Mouse (Mus musculus): ENCODE results near the gene Wdr19. TPM values are rescaled to one million over a fixed set of nuclear protein-coding genes. Genes with fewer than 3 reads are reported as not detected.

The Wdr19 gene
- polyA plus RNA-seq, 1 experiment = 2.4 TPM

DNA sequence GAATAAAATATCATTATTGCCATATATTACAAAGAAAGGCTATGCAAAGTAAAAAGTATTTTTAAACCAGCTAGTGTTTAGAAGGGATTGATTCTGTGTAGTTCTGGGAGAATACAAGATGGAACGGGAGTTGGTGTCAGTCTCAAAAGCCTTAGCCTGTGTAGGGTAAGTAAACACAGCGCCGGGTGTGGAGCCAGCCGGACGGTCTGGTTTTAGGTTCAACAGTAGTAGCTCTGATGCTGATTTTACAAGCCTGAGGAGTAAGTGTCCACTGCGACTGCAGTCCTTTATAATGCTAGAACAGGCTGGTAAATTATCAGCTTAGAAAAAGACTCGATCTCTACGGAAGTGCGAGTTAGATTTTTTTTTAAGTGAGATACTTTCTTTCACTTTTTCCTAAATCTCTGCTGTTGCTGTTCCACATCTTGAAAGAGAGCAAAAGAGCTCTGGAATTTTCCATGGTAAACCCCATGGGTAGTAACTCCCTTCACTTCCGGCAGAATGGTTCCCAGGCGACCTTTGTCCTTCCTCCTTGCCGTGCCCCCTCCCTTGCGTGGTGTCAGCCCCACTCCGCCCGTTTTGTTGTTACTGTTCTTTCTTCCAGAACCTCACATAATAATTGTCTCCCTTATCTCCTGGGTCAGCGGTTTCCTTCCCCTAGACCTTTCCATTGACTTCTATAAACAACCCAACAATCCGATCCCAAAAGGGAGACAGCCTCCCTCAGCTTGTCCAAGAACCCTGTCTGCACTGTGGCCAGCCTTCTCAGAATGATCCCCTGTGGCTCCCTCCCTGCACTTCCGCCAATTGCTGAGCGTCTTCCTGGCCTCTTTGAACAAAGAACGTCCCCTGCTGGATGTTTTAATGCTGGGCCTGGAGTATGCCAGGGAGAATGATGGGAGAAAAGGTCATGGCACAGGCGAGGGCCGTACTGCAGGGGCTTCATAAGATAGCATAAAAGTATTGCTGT is 41.8 kb upstream of the Wdr19 start:
- no peak overlapping the region; the same call in 1 of the 2 replicates for H3K27ac ChIP-seq (ENCODE audit: control insufficient read depth, insufficient read depth, low read depth, low read length, poor library complexity)
- WGBS = 74% methylated on average over 22 of the region's 22 CpGs
- H3K4me1 ChIP-seq (ENCODE audit: control insufficient read depth, insufficient read depth, low read length) = no peaks in the 10 kb centered on the region
- H3K4me3 ChIP-seq (replicated peaks; ENCODE audit: control insufficient read depth, low read depth, low read length) = no peak overlapping the region
- no peak for TF ChIP-seq CTCF (IDR thresholded peaks at IDR 0.05; ENCODE audit: control insufficient read depth, insufficient read depth, low read length)
- no peak for TF ChIP-seq POLR2A (IDR thresholded peaks at IDR 0.05; ENCODE audit: borderline replicate concordance, control insufficient read depth, low read depth, low read length)

DNA sequence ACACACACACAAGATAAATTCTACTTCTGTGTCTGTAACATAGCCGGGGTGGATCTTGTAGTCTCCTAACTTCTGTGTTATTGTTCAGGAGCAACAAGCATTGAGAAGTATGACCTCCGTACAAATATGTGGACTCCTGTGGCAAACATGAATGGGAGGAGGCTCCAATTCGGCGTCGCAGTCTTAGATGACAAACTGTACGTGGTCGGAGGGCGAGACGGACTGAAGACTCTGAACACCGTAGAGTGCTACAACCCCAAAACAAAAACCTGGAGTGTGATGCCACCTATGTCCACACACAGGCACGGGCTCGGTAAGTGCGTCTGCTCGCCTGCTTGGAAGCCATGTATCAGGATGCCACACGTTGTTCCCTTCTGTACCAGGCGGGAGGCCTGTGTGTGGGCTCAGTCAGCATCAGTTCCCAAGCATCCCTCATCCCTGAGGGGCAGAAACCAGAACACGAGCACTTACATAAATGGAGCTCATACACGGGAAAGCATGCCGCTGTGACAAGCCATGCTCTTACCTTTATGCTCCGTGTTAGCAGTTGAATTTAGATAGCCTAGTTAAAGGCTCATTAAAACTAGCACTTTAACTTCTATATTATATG is 40.7 kb upstream of the Wdr19 start:
- H3K4me1 ChIP-seq (ENCODE audit: control insufficient read depth, insufficient read depth, low read length) = no peaks in the 10 kb centered on the region
- no peak overlapping the region for H3K4me3 ChIP-seq (replicated peaks; ENCODE audit: control insufficient read depth, low read depth, low read length)
- no peak for TF ChIP-seq POLR2A (IDR thresholded peaks at IDR 0.05; ENCODE audit: borderline replicate concordance, control insufficient read depth, low read depth, low read length)
- no peak for TF ChIP-seq CTCF (IDR thresholded peaks at IDR 0.05; ENCODE audit: control insufficient read depth, insufficient read depth, low read length)
- 88% methylated on average over 20 of the region's 20 CpGs for WGBS
- no peak overlapping the region for H3K27ac ChIP-seq (ENCODE audit: control insufficient read depth, insufficient read depth, low read depth, low read length, poor library complexity)

DNA sequence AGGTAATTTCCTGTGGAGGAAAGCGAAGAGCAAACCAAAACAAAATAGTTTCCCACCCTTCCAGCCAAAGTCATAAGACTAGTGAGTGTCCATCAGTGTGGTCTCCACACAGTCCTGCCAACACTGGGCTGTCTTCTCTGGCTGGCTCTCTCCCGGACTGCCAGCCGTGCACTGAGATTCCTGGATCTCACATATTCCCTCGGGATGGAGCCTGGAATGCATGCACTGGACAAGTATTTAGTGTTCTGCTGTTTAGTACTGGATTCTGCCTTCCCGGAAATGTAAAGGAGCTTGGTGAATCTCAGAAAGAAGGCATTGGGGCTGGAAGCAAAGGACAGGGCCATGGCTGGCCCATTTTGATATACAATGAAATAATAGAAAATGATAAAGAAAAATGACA is 36.5 kb upstream of the Wdr19 start:
- no peak overlapping the region for H3K4me3 ChIP-seq (replicated peaks; ENCODE audit: control insufficient read depth, low read depth, low read length)
- 81% methylated on average over 5 of the region's 5 CpGs for WGBS
- H3K4me1 ChIP-seq (ENCODE audit: control insufficient read depth, insufficient read depth, low read length) = no peaks in the 10 kb centered on the region
- TF ChIP-seq CTCF (IDR thresholded peaks at IDR 0.05; ENCODE audit: control insufficient read depth, insufficient read depth, low read length) (no peak), POLR2A (IDR thresholded peaks at IDR 0.05; ENCODE audit: borderline replicate concordance, control insufficient read depth, low read depth, low read length) (no peak)
- H3K27ac ChIP-seq (ENCODE audit: control insufficient read depth, insufficient read depth, low read depth, low read length, poor library complexity) = no peak overlapping the region

DNA sequence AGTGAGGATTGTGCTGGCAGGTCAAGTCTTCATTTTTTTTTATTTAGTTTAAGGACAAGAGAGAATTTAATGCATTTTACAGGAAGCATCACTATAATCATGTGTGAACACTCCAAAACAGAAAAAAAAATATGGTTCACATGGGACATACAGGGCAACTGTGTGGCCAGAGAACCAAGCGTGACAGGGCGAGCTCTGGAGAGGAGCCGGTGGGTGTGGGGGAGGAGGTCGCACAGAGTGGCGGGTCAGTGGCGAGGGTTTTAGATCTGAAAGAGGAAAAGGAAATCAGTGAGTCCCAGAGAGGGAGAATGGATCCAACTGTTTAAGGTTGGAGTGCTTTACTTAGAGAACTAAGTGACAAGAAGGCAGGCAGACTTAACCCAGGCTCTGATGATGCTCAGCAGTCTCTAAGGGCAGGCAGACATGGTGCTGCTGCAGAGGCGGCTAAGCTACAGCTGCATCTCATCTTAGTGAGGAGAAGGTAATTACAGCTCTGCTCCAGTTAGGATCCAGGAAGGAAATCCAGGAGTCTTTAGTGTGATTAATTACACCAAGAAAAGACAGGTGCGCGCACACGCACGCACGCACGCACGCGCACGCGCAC is 35.9 kb upstream of the Wdr19 start:
- no peak overlapping the region for H3K27ac ChIP-seq (ENCODE audit: control insufficient read depth, insufficient read depth, low read depth, low read length, poor library complexity)
- WGBS = 94% methylated on average over 17 of the region's 17 CpGs
- H3K4me3 ChIP-seq (replicated peaks; ENCODE audit: control insufficient read depth, low read depth, low read length) = no peak overlapping the region
- TF ChIP-seq POLR2A (IDR thresholded peaks at IDR 0.05; ENCODE audit: borderline replicate concordance, control insufficient read depth, low read depth, low read length) (no peak), CTCF (IDR thresholded peaks at IDR 0.05; ENCODE audit: control insufficient read depth, insufficient read depth, low read length) (no peak)
- H3K4me1 ChIP-seq (ENCODE audit: control insufficient read depth, insufficient read depth, low read length) = no peaks in the 10 kb centered on the region

- no peak overlapping the region for H3K4me3 ChIP-seq (replicated peaks; ENCODE audit: control insufficient read depth, low read depth, low read length)
- H3K4me1 ChIP-seq (ENCODE audit: control insufficient read depth, insufficient read depth, low read length) = no peaks in the 10 kb centered on the region
- WGBS = 82% methylated on average over 9 of the region's 9 CpGs
- no peak overlapping the region for H3K27ac ChIP-seq (ENCODE audit: control insufficient read depth, insufficient read depth, low read depth, low read length, poor library complexity)
- TF ChIP-seq POLR2A (IDR thresholded peaks at IDR 0.05; ENCODE audit: borderline replicate concordance, control insufficient read depth, low read depth, low read length) (no peak), CTCF (IDR thresholded peaks at IDR 0.05; ENCODE audit: control insufficient read depth, insufficient read depth, low read length) (no peak)
Measured at GRCm38 (mm10) chr5:65170206-65170605, 29.3 kb upstream of the Wdr19 start.

- WGBS = 84% methylated on average over 26 of the region's 26 CpGs
- H3K4me1 ChIP-seq (ENCODE audit: control insufficient read depth, insufficient read depth, low read length) = no peaks in the 10 kb centered on the region
- TF ChIP-seq POLR2A (IDR thresholded peaks at IDR 0.05; ENCODE audit: borderline replicate concordance, control insufficient read depth, low read depth, low read length) = no peak
- TF ChIP-seq CTCF (IDR thresholded peaks at IDR 0.05; ENCODE audit: control insufficient read depth, insufficient read depth, low read length) = no peak
- no peak overlapping the region for H3K4me3 ChIP-seq (replicated peaks; ENCODE audit: control insufficient read depth, low read depth, low read length)
- no peak overlapping the region for H3K27ac ChIP-seq (ENCODE audit: control insufficient read depth, insufficient read depth, low read depth, low read length, poor library complexity)
Measured at GRCm38 (mm10) chr5:65175035-65175917, 24.2 kb upstream of the Wdr19 start.

DNA sequence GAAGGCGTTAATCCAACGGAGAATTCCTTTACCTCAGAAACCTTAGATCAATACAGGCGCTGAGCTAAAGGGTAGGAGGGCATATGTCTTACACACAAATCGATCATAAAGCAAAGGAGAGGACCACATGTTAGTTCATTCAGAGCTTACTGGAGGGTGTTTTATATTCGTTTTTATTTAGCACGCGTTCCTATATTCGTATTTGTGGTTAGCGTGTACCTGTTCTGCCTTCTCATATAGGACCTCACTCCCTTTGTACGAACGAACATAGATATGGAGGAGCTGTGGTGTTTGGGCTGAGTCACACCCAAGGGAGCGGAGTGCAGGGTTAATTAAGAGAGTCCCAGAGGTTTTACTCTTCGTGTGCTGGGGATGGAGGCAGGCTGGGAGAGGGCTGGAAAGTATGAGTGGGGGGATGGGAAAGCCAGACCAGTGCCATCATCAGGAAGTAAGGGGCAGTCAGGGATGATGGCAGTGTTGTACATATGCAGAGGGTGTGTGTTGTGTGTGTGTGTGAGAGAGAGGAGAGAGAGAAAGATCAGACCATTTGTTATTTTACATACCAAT is 23.5 kb upstream of the Wdr19 start:
- no peak overlapping the region for H3K4me3 ChIP-seq (replicated peaks; ENCODE audit: control insufficient read depth, low read depth, low read length)
- no peak overlapping the region for H3K27ac ChIP-seq (ENCODE audit: control insufficient read depth, insufficient read depth, low read depth, low read length, poor library complexity)
- WGBS = 83% methylated on average over 13 of the region's 13 CpGs
- H3K4me1 ChIP-seq (ENCODE audit: control insufficient read depth, insufficient read depth, low read length) = no peaks in the 10 kb centered on the region
- TF ChIP-seq POLR2A (IDR thresholded peaks at IDR 0.05; ENCODE audit: borderline replicate concordance, control insufficient read depth, low read depth, low read length) (no peak), CTCF (IDR thresholded peaks at IDR 0.05; ENCODE audit: control insufficient read depth, insufficient read depth, low read length) (no peak)

All from bone marrow, adult 2 months (tissue).